Comparison of ENCODE assay signal across 8 mouse cellular contexts in genomic region chr11:70653345-70654197, GRCm38 (mm10). TPM values are rescaled to one million over a fixed set of nuclear protein-coding genes. Genes with fewer than 3 reads are reported as not detected.
DNase-seq lines count a peak whose midpoint lies in the region; ATAC-seq and TF ChIP-seq lines count a peak whose summit lies in the region.

No protein-coding gene starts in this region.

- ATAC-seq in forebrain, embryonic 15.5 days (replicated peaks) = peak; percentile 66
- ATAC-seq in hindbrain, embryonic 12.5 days (ENCODE audit: low FRiP score) = peak; percentile 66
- ATAC-seq in limb, embryonic 14.5 days (ENCODE audit: low FRiP score, low read depth) = peak; percentile 41
- peak; percentile 65 for ATAC-seq in midbrain, embryonic 13.5 days

- peak overlapping the region; percentile 72 for H3K4me2 ChIP-seq in forebrain, embryonic 15.5 days (replicated peaks)
- peak overlapping the region; percentile 98 for H3K4me2 ChIP-seq in hindbrain, embryonic 12.5 days (replicated peaks)
- peak overlapping the region; percentile 97 for H3K4me2 ChIP-seq in limb, embryonic 14.5 days (replicated peaks; ENCODE audit: low read depth, low read length, severe bottlenecking)
- peak overlapping the region; percentile 75 for H3K4me2 ChIP-seq in midbrain, embryonic 13.5 days (replicated peaks)

- no peak for TF ChIP-seq CTCF in layer of hippocampus, adult 2 months (conservative IDR thresholded peaks at IDR 0.05)

- no peak; the same call in 1 of the 2 replicates for TF ChIP-seq POLR2A in limb, embryonic 14.5 days (IDR thresholded peaks at IDR 0.05; ENCODE audit: borderline replicate concordance, extremely low read depth, insufficient read depth, insufficient read length)

- peak overlapping the region; percentile 97 for H3K9ac ChIP-seq in forebrain, embryonic 15.5 days (replicated peaks)
- peak overlapping the region; percentile 92 for H3K9ac ChIP-seq in hindbrain, embryonic 12.5 days
- peak overlapping the region; percentile 96 for H3K9ac ChIP-seq in limb, embryonic 14.5 days (ENCODE audit: low read depth, low read length, severe bottlenecking)
- H3K9ac ChIP-seq in midbrain, embryonic 13.5 days (replicated peaks) = peak overlapping the region; percentile 90

- peaks cover 37% of the 10 kb centered on the region for H3K36me3 ChIP-seq in forebrain, embryonic 15.5 days
- H3K36me3 ChIP-seq in hindbrain, embryonic 12.5 days = peaks cover 37% of the 10 kb centered on the region
- H3K36me3 ChIP-seq in limb, embryonic 14.5 days (ENCODE audit: control insufficient read depth, insufficient read depth, low read length) = peaks cover 46% of the 10 kb centered on the region
- H3K36me3 ChIP-seq in midbrain, embryonic 13.5 days = peaks cover 41% of the 10 kb centered on the region

- DNase-seq in layer of hippocampus, adult 2 months (ENCODE audit: low spot score in 2 of 2) = peak in 1 of 2 experiments; percentile 50
- no peak for DNase-seq in layer of hippocampus, postnatal 36 days
- peak; percentile 22 for DNase-seq in cerebellum, adult 11 months
- DNase-seq in limb, embryonic 14.5 days (ENCODE audit: low spot score) = peak; percentile 64
- peak; percentile 80 to 81 for DNase-seq in spleen, postnatal 36 days (ENCODE audit: low spot score in 2 of 2)

- WGBS in forebrain, embryonic 15.5 days = under 1% methylated on average over 51 of the region's 63 CpGs
- WGBS in hindbrain, embryonic 12.5 days = under 1% methylated on average over 55 of the region's 63 CpGs
- WGBS in limb, embryonic 14.5 days = under 1% methylated on average over 38 of the region's 63 CpGs
- WGBS in midbrain, embryonic 13.5 days = under 1% methylated on average over 62 of the region's 63 CpGs

- peak overlapping the region; percentile 98 for H3K27ac ChIP-seq in layer of hippocampus, adult 2 months
- H3K27ac ChIP-seq in forebrain, embryonic 15.5 days (replicated peaks) = peak overlapping the region; percentile 97
- H3K27ac ChIP-seq in hindbrain, embryonic 12.5 days = peak overlapping the region; percentile 98
- H3K27ac ChIP-seq in limb, embryonic 14.5 days (replicated peaks; ENCODE audit: low read depth, low read length) = peak overlapping the region; percentile 97
- peak overlapping the region; percentile 97 for H3K27ac ChIP-seq in midbrain, embryonic 13.5 days

- peaks cover 54% of the 10 kb centered on the region for H3K4me1 ChIP-seq in forebrain, embryonic 15.5 days
- peaks cover 52% of the 10 kb centered on the region for H3K4me1 ChIP-seq in hindbrain, embryonic 12.5 days
- peaks cover 31% of the 10 kb centered on the region for H3K4me1 ChIP-seq in limb, embryonic 14.5 days (ENCODE audit: control insufficient read depth, insufficient read depth, low read length)
- H3K4me1 ChIP-seq in midbrain, embryonic 13.5 days (replicated peaks) = peaks cover 54% of the 10 kb centered on the region

- peak overlapping the region; percentile 100 for H3K4me3 ChIP-seq in layer of hippocampus, adult 2 months
- H3K4me3 ChIP-seq in forebrain, embryonic 15.5 days = peak overlapping the region; percentile 99
- peak overlapping the region; percentile 99 for H3K4me3 ChIP-seq in hindbrain, embryonic 12.5 days
- peak overlapping the region; percentile 100 for H3K4me3 ChIP-seq in limb, embryonic 14.5 days (replicated peaks; ENCODE audit: low read length)
- H3K4me3 ChIP-seq in midbrain, embryonic 13.5 days (replicated peaks) = peak overlapping the region; percentile 73

- H3K27me3 ChIP-seq in forebrain, embryonic 15.5 days = no peaks in the 10 kb centered on the region
- no peaks in the 10 kb centered on the region for H3K27me3 ChIP-seq in hindbrain, embryonic 12.5 days
- H3K27me3 ChIP-seq in limb, embryonic 14.5 days (ENCODE audit: control insufficient read depth, insufficient read depth, low read length) = no peaks in the 10 kb centered on the region
- 0 out of 2 replicates have a peak, but pooled peaks cover 3% of the 10 kb centered on the region for H3K27me3 ChIP-seq in midbrain, embryonic 13.5 days

- H3K9me3 ChIP-seq in forebrain, embryonic 15.5 days = no peaks in the 10 kb centered on the region
- no peaks in the 10 kb centered on the region for H3K9me3 ChIP-seq in hindbrain, embryonic 12.5 days (replicated peaks)
- H3K9me3 ChIP-seq in limb, embryonic 14.5 days (ENCODE audit: control insufficient read depth, low read length) = no peaks in the 10 kb centered on the region
- no peaks in the 10 kb centered on the region for H3K9me3 ChIP-seq in midbrain, embryonic 13.5 days

RNA-seq across cellular contexts. Expression of gene Pfn1, which starts 0.9 kb away (rescaled TPM):
- 100 to 1,000 TPM; 333 to 349 TPM for total RNA-seq in layer of hippocampus, adult 2 months (2021)
- total RNA-seq in layer of hippocampus, postnatal 36 days (2021) = 100 to 1,000 TPM; 346 to 373 TPM
- polyA plus RNA-seq in forebrain, embryonic 15.5 days (2015; fragmentation: Nextera tagmentation; extraction: Ambion mirVana) = 683 and 724 TPM in 2 replicates
- 1,190 and 1,267 TPM in 2 replicates for polyA plus RNA-seq in hindbrain, embryonic 12.5 days (2016; fragmentation: Nextera tagmentation; extraction: Ambion mirVana)
- polyA plus RNA-seq in limb, embryonic 14.5 days (2012; rRNA removed) = 946 and 1,024 TPM in 2 replicates
- 1,646 and 1,675 TPM in 2 replicates for polyA plus RNA-seq in limb, embryonic 14.5 days (2014; fragmentation: Nextera tagmentation; extraction: Ambion mirVana)
- 785 and 825 TPM in 2 replicates for polyA plus RNA-seq in midbrain, embryonic 13.5 days (2015; fragmentation: Nextera tagmentation; extraction: Ambion mirVana)

RNA-seq across cellular contexts. Expression of gene Eno3, which starts 3.4 kb away (rescaled TPM):
- 1 to 10 TPM; 6.6 to 7.9 TPM for total RNA-seq in layer of hippocampus, adult 2 months (2021)
- total RNA-seq in layer of hippocampus, postnatal 36 days (2021) = 1 to 10 TPM; 5.2 to 7.4 TPM
- polyA plus RNA-seq in forebrain, embryonic 15.5 days (2015; fragmentation: Nextera tagmentation; extraction: Ambion mirVana) = 6.3 and 8.4 TPM in 2 replicates
- polyA plus RNA-seq in hindbrain, embryonic 12.5 days (2016; fragmentation: Nextera tagmentation; extraction: Ambion mirVana) = 14.9 and 18.5 TPM in 2 replicates
- 75.3 and 84.6 TPM in 2 replicates for polyA plus RNA-seq in limb, embryonic 14.5 days (2012; rRNA removed)
- polyA plus RNA-seq in limb, embryonic 14.5 days (2014; fragmentation: Nextera tagmentation; extraction: Ambion mirVana) = 60.3 and 89.9 TPM in 2 replicates
- 8.0 and 9.5 TPM in 2 replicates for polyA plus RNA-seq in midbrain, embryonic 13.5 days (2015; fragmentation: Nextera tagmentation; extraction: Ambion mirVana)

RNA-seq across cellular contexts. Expression of gene Slc25a11, which starts 6.3 kb away (rescaled TPM):
- 100 to 1,000 TPM; 115 to 123 TPM for total RNA-seq in layer of hippocampus, adult 2 months (2021)
- 100 to 1,000 TPM; 115 to 119 TPM for total RNA-seq in layer of hippocampus, postnatal 36 days (2021)
- 167 and 168 TPM in 2 replicates for polyA plus RNA-seq in forebrain, embryonic 15.5 days (2015; fragmentation: Nextera tagmentation; extraction: Ambion mirVana)
- polyA plus RNA-seq in hindbrain, embryonic 12.5 days (2016; fragmentation: Nextera tagmentation; extraction: Ambion mirVana) = 145 and 148 TPM in 2 replicates
- 134 and 150 TPM in 2 replicates for polyA plus RNA-seq in limb, embryonic 14.5 days (2012; rRNA removed)
- 159 and 163 TPM in 2 replicates for polyA plus RNA-seq in limb, embryonic 14.5 days (2014; fragmentation: Nextera tagmentation; extraction: Ambion mirVana)
- polyA plus RNA-seq in midbrain, embryonic 13.5 days (2015; fragmentation: Nextera tagmentation; extraction: Ambion mirVana) = 169 and 170 TPM in 2 replicates

RNA-seq across cellular contexts. Expression of gene Rnf167, which starts 6.5 kb away (rescaled TPM):
- total RNA-seq in layer of hippocampus, adult 2 months (2021) = 10 to 100 TPM; 88.8 to 99.4 TPM
- 10 to 100 TPM; 85.6 to 88.0 TPM for total RNA-seq in layer of hippocampus, postnatal 36 days (2021)
- polyA plus RNA-seq in forebrain, embryonic 15.5 days (2015; fragmentation: Nextera tagmentation; extraction: Ambion mirVana) = 126 and 130 TPM in 2 replicates
- polyA plus RNA-seq in hindbrain, embryonic 12.5 days (2016; fragmentation: Nextera tagmentation; extraction: Ambion mirVana) = 96.0 and 102 TPM in 2 replicates
- polyA plus RNA-seq in limb, embryonic 14.5 days (2012; rRNA removed) = 96.3 and 110 TPM in 2 replicates
- 109 and 119 TPM in 2 replicates for polyA plus RNA-seq in limb, embryonic 14.5 days (2014; fragmentation: Nextera tagmentation; extraction: Ambion mirVana)
- polyA plus RNA-seq in midbrain, embryonic 13.5 days (2015; fragmentation: Nextera tagmentation; extraction: Ambion mirVana) = 111 and 113 TPM in 2 replicates

RNA-seq across cellular contexts. Expression of gene Gp1ba, which starts 14.6 kb away (rescaled TPM):
- not detected for total RNA-seq in layer of hippocampus, adult 2 months (2021)
- not detected for total RNA-seq in layer of hippocampus, postnatal 36 days (2021)
- 0.08 and 0.24 TPM in 2 replicates for polyA plus RNA-seq in forebrain, embryonic 15.5 days (2015; fragmentation: Nextera tagmentation; extraction: Ambion mirVana)
- 0.10 and 0.38 TPM in 2 replicates for polyA plus RNA-seq in hindbrain, embryonic 12.5 days (2016; fragmentation: Nextera tagmentation; extraction: Ambion mirVana)
- 0.47 and 0.69 TPM in 2 replicates for polyA plus RNA-seq in limb, embryonic 14.5 days (2012; rRNA removed)
- 0.48 and 0.56 TPM in 2 replicates for polyA plus RNA-seq in limb, embryonic 14.5 days (2014; fragmentation: Nextera tagmentation; extraction: Ambion mirVana)
- 0.17 and 0.26 TPM in 2 replicates for polyA plus RNA-seq in midbrain, embryonic 13.5 days (2015; fragmentation: Nextera tagmentation; extraction: Ambion mirVana)

Comparison
In these comparisons a context has a peak if more than half of its experiments do, and no peak if none do; other contexts are left out.
1. DNase-seq: peak in cerebellum, adult 11 months (single experiment), limb, embryonic 14.5 days (single experiment) and spleen, postnatal 36 days (2 of 2); none in layer of hippocampus, postnatal 36 days (0 of 2).
2. Peak in every context shown above with its lines, with median percentiles within 50 percentile points of each other: H3K27ac ChIP-seq, H3K4me3 ChIP-seq, ATAC-seq, H3K4me2 ChIP-seq and H3K9ac ChIP-seq.